Mouse (Mus musculus) frontal cortex, postnatal 10 days (tissue): Measurements from ENCODE around the gene Ndufs4.
A peak's percentile ranks its signal among the peaks of the same experiment; 100 is the strongest.

Experiments
- DNase-seq, 2 experiments: peaks; one replicate each; pipeline ENCODE4 v3.0.0; 2022; ENCODE audit warnings: low spot score in 2 of 2, mixed read lengths in 1 of 2

The Ndufs4 gene

DNA sequence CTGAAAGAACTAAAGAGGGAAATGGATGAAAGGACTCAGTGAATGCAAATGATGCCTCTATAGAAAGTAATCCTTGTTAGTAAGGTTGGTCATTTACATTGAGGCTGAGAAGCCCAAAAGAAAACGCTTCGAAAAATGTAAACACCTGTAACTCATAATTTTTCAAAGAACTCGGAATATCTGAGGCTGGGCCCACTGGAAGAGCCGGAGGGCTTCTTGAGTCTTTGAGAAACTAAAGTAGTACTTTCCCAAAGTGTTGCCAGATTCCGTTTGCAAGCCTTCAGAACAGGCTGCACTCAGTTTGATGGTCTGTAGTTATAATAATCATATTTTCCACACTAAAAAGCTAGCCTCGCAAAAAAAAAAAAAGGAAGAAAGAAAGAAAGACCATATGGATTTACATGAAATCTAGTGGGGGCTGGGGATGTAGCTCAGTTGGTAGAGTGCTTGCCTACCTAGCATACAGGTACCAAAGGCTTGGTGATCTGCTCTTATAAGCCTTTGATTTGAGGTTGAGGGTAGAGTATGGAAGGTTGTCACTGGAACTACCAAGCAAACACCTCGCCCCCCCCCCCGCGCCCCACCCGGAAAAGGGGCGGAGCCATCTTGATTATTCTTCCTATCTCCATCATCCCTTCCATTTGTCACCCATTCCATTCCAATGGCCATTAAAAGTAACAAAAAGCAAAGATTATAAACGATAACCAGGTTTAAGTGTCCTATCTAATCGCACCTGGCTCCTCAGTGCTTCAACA lies at the start of gene Ndufs4:
TSS of gene Ndufs4 (minus strand) at position 48 of the 755 bp plus-strand sequence.
- DNase-seq = no peak

DNA sequence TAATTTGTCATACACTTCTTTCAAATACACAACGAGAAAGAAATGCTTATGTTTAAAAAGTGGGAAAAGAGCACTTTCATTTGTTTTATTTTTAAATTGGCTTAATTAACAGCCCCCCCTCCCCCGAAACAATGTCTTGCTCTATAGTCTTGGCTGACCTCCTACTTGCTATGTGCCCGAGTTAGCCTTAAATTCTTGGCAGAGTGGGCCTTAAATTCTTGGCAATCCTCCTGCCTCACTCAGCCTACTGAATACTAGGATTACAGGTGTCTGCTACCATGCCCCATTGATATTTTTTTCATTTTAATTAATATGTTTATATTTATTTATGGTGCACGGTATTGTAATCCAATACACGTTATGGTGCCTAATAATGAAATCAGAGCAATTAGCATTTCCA lies 44.4 kb upstream of the Ndufs4 start:
- DNase-seq = no peak

DNA sequence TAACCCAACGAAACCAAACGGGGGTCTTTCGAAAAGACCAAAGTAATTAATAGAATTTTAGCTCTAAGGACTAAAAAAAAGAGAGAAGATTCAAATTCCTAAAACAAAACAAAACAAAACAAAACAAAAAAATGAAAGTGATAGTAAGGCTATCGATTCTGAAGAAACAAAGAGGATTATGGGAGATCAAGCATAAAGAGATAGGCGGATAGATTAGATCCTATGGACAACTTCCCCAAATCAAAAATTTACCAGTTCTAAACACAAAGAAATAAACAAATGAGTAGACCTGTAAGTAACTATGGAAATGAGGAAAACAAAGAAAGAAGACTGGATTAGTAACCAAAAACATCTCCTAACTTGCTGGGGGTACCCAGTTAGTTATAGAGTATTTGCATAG lies 37.2 kb upstream of the Ndufs4 start:
- no peak for DNase-seq

DNA sequence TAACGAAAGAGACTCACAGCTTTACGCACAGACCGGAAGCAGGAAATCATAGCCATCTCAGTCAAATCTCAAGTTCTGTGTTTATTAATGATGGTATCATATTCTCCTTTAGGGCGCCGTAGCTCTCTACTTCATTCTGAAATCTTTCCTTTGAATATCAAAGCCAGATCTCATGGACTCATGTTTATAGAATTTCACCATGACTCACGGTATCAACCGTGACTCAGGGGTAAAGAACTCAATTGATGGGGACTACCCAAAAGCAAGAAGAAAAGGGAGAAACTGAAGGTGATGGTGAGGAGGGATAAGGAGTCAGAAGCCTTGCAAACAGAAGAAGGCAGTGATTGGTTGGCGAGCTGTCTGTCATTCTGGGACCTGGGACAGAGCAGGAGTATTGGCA lies 32.2 kb upstream of the Ndufs4 start:
- DNase-seq = no peak

DNA sequence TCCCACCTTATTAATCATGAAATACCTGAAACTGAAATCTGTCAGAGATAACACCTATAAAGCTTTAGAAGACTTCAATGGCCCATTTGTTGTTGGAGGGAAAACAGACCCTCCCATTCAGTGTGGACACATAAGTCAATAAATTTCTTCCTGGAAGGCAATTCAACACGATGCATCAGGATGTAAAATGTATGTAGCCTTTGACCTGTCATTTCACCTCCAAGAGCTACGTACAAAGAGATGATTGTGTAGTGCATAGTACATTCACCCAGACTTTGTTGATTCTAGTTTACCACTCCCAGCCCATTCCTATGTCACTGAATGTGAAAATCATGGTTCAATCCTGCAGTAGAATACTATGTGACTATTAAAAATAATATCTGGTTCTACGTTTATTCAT lies 31.3 kb upstream of the Ndufs4 start:
- DNase-seq = no peak

DNA sequence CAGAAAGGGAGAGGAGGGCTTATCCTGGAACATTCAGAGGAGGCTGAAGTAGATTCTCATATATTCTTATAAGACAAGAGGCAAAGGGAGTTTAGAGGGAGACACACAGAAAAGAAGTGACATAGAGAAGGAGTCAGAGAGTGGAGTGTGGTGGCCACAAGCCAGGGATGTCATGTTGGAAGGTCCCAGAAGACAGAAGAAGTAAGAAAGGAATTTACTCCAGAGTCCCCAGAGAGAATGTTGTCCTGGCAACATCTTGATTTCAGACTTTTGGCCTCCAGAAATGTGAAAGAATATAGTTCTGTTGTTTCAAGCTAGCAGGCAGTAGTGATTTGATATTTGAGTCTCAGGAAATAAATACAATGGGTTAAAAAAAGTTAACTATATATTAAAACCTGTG lies 24.3 kb upstream of the Ndufs4 start:
- no peak for DNase-seq

DNA sequence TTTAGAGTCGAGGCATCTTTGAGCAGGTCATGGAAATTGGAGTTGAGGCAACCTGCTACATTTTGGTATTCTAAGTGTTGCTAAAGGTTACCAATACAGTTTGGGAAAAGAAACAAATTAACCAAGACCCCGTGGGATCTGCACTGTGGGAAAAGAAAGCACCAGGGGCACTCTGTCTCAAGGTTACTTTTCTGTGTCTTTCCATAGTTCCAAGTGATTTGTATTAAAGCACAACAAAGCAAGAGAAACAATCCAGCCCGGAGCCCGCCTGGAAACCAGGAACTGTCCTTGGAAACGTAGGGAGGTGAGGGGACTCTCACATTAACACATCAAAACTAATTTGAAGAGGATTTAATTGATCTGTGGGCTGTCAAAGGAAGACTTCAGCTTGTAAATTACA lies 18.8 kb upstream of the Ndufs4 start:
- no peak for DNase-seq

DNA sequence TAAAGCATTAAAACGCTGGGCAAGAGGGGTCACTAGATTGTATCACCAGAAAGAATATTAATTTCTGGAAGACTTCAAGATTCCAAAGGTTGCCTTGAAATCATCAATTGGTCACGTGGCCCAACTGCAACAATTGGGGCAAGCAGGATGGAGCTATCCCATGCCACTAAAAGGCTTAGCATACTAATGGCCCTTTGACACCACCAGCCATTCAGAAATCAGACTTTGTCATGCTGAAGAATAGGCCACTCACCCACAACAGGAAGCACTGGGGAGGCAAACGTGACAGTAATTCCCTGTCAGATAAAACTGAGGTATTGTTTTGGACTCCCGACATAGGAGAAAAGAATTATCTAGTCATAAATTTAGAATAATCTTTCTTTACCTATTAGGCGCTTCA lies 18.4 kb upstream of the Ndufs4 start:
- DNase-seq = no peak

DNA sequence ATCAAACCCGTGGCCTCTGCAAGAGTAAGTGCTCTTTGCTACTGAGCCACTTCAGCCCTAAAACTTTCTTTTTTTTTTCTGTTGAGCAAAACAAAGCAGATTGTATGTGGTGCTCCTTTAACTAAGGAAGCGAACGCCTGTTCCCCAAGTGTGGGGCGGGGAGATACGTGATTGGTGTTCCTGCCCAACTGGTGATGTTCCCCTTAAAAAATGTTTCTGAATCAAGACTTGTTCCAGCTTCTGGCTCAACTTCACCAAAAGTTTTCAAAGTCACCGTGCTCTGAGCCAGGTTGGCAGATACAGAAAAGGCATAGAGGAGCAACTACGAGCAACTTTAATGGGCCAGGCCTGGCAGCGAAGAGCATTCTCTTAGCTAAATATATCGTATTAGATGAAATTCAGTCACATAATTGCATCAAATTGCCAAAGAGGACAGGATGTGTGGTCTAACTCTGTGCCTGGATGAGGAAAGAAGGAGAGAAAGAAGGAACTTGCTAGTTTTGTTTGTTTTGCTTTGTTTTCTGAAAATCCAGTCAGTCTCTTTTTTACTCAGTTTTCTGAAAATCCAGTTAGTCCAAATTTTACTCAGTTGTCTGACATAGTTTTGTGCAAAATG lies 17.1 kb upstream of the Ndufs4 start:
- DNase-seq = no peak

DNA sequence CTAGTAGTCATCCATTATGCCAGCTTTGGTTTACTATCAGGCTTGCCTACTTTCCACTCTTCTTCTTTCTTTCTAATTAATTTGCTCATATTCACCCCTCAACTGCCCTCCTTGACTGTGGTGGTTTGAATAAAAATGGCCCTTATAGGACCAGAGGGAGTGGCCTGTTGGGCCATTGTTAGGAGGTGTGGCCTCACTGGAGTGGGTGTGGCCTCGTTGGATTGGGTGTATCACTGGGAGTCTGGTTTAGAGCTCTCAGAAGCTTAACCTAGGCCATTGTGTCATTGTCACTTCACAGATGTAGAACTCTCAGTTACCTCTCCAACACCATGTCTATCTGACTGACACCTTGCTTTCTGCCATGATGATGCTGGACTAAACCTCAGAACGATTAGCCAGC lies 10.8 kb upstream of the Ndufs4 start:
- no peak for DNase-seq

DNA sequence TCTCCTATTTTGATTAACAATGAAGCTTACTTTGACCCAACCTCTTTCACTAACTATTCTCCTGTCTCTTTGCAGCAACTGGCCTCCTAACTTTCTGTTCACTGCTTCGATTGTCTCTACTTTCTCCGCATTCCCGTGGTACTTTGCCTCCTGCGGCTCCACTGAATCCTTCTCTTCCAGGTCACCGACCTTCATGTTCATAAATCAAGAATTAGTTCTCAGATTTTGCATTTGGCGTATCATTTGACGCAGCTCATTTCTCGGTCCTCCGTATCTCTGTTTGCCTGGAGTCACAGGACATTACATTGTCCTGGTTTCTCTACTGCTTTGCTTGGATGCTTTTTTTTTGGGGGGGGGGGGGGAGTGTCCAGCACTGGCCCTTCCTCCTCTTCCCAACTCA lies 9.2 kb upstream of the Ndufs4 start:
- DNase-seq = no peak

DNA sequence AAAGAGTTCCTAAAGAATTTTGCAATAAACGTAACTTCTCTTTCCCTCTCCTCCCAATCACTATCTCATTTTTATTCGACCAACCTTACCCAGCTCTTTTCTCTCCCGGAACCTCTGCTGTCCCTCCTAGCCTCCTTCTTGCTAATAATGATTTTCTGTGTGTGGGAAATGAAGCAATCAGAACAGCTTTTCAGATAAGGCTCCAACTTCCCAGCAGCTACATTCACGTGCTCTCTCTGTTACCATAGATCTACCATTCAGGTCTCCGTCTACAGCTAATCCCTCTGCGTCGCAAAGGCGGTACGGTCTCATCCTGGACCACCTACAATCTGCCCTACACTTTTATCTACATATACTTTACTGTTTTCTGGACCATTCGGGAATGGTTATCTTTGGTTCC lies 8.8 kb upstream of the Ndufs4 start:
- no peak for DNase-seq

DNA sequence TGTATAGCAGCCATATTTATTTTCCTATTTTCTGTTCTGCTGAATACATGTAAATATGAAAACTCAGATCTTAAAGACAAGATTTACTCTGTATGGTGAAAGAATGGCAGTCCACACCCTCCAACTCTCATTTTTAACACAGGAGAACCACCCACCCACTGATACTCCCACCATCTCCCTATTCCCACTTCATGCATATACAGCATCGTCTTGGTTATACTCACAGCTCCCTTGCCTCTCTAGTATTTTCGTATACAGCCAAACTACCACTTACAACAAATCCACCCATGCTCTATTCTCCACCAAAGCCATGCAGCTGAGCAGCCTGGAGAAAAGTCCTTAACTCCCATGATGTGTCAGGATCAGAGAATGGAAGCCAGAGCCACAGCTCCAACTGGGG lies 6.7 kb upstream of the Ndufs4 start:
- DNase-seq = no peak

DNA sequence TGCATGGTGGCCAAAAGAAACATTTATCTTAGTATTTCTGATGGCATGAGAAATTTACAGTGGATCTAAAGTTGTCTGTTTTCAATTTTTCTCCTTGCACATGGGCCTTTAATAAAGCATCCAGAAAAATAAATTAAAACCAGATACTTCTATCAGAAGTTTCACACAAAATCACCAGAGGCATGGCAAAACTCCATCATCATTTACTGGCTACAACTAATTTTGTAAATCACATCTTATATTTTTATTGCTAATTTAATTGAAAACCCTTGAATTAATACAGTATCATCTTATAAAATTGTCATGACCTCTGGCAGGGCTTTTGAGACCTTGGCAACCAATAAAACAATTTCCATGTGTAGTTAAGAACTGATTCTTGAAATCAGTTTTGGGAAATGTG lies 4.4 kb upstream of the Ndufs4 start:
- DNase-seq = no peak

DNA sequence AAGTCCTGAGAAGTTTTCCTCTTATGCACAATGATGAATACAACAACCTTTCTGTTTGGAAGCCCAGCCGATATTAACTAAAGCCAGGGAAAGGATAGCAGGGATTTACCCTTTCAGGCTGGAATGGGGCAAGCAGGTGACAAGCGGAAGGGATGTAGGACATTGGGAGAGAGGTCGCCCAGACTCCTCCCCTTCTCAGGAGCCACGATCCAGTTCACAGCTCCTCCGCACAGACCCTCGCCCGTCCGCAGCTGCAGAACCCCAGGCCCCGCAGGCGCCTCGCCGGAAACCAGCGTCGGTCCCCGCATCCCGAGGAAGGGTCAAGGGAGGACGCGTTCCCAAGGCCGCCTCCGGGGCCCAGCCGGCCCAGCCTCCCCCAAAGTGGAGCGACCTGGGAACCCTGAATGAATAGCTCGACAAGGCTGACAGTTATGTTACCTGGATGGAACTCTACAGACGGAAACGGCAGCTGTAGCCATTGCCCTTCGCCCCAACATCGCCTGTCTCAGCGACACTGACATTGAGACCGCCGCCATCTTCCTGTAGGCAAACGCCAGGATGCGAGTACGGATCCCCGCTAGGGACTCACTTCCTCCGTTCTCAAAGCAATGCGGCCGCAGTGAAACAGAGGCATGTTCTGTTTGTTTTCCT lies 412 bp downstream of the Ndufs4 start:
- DNase-seq = peak; percentile 75 to 93

DNA sequence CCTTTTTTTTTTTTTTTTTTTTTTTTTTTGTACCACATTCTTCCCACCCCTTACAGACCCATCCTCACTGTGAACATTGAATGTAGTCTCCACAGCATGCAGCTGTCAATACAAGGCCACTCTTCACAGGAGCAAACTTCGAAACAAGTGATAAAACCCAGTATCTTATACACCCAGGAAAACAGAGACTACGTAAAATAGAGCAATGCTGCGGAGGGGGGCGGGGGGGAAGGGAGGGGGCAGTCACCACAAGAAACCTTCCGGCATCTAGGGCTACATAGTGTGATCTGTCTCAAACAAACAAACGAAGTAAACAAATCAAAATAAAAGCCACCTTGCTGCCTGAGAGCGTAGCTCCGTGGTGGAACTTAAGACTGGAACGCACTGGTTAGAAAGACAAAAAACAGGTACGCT lies 977 bp downstream of the Ndufs4 start:
- no peak for DNase-seq

DNA sequence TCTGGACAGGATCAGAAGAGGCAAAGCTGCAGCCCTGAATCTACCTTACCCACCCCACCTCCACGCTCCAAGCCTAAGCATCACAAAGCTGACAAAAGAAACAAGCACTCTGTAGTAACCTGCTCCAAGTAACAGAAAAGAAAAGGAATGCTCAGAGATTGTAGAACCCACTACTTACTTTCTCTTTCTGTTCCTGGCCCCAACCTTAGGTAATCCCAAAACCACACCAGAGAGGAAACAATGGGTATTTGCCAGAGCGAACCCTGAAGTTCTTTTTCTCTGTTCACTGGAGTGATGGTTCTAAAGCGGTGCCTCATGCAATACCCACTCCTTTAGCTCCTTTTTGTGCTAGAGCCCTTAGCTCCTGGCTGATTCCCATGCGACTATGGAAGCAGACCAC lies 11.5 kb downstream of the Ndufs4 start:
- no peak for DNase-seq

DNA sequence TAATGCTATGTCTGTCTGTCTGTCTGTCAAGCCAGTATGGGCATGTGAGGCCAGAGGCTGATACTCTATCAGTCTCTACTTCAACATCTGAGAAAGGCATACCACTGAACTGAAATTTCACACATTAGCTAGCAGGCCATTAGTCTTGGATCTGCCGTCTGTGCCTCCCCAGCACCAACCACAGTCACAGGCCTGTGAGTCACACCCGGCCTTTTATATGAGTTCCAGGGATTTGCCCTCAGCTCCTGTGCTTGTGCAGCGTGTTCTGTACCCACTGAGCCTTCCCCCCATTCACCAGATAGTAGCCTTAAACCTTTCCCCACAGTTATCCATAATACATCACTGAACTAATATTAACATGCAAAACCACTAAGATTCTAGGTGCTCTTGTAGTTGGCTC lies 26.0 kb downstream of the Ndufs4 start:
- no peak for DNase-seq

DNA sequence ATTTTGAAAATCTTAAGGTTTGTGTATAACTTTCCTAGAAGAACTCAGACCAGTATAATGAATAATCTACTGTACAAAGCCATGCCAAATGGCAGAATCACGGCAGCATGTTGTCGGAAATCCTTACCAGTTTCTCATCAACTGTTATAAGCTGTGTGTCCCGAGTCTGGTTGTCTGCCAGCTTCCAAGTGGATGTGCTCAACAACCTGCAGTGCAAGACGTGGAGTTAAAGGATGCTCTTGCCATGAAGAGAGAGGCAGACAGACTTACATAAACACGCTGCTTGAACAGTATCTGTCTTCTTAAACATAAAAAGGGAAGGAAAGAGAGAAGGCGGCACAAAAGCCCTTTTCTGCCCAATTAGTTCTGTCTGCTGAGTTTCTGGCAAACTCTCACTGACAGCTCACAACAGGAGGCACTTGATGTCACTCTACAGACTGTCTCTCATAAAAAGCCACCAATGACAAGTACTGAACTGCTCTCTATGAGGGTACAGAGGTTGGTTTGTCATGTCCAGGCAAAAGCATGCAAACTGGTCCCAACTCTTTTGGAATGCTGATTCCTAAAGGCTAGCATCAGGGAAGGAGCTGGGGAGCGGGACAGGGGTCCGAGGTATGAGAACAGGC lies 36.6 kb downstream of the Ndufs4 start:
- no peak for DNase-seq

DNA sequence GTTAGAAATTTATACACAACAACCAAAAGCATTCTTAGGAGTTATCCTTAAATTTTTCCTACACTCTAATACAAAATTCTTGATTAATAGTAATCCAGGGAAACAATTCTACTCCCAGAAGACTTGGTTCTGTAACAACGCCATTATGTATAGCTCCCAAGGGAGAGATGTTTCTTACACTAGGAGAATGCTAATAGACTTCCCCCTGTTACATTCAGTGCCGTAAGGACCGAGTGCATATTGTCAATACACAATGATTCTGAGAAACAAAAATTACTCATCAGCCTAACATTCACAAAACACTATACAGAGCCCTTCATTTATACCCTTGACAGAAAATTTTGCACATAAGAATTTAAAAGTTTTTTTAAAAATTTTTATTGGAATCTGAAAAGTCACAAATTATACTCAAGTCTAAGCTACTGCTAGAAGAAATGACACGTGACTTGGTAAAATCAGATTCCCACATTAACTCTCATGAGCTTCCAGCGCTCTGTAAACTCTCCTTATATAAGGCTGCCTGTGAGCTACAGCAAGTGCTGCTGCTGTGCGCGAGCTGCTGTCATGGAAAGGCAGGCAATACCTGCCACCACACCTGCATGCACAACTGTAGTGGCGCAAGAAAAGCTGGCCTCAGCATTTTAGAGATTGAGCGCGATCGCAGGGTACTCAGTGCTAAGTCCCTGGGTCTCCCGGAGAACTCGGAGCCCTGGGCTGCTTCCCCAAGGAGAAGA lies 42.9 kb downstream of the Ndufs4 start:
- no peak for DNase-seq

DNA sequence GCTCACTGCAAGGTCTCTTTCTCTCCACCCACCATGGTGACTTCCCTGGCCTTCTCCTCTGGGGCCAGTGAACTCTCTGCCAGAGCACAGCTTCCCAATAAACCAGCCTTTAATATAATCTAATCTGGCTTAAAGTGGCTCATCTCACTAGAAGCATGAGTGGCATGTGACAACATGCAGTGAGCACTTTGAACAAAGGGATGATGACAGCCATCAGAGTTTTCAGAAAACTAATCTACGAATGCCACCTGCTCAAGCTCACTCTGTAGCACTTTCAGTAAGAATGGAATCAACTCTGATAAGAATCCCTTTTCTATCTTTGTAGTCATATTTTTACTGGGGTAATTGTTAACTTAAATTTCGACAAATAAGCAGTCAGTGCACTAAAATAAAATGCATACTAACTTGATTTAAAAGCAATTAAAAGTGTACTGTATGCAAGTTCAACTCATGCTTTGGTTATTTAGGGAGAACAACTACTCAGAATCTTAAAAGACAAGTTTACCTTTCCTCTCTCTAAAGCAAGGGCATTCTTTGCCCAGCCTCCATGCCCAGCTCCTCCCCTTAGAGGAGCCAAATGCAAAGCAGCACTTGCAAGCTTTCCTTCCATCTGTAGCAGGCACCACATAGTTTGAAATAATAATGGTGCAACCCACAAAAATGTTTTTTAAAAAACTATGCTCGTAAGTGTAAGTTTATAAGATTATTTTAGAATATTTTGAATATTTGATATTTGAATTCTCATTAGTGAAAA lies 43.7 kb downstream of the Ndufs4 start:
- no peak for DNase-seq
